Mouse (Mus musculus): ENCODE results near the gene Tfb2m. TPM values are rescaled to one million over a fixed set of nuclear protein-coding genes. Genes with fewer than 3 reads are reported as not detected.
A peak's percentile ranks its signal among the peaks of the same experiment; 100 is the strongest.

The Tfb2m gene
- polyA plus RNA-seq, 1 experiment from 2014 or later, result 17.3 TPM

- H3K27ac ChIP-seq, result no peak overlapping the region
- H3K27me3 ChIP-seq, result no peaks in the 10 kb centered on the region
- H3K4me3 ChIP-seq (replicated peaks), result no peak overlapping the region
- peaks cover 43% of the 10 kb centered on the region for H3K4me1 ChIP-seq (replicated peaks)
- no peak for ATAC-seq (ENCODE audit: low read depth)
- H3K9me3 ChIP-seq (replicated peaks), result no peaks in the 10 kb centered on the region
- DNase-seq, result no peak
- WGBS (ENCODE audit: insufficient replicate concordance), result 72% methylated on average over 3 of the region's 3 CpGs
- no peaks in the 10 kb centered on the region for H3K36me3 ChIP-seq
- no peak overlapping the region for H3K9ac ChIP-seq
- no peak overlapping the region for H3K4me2 ChIP-seq
Observed at GRCm38 (mm10) chr1:179556921-179557320, 10.9 kb upstream of the Tfb2m start.

GRCm38 (mm10) chr1:179553949-179554347 is 7.9 kb upstream of the Tfb2m start:
- H3K4me3 ChIP-seq (replicated peaks), result no peak overlapping the region
- 0 out of 2 replicates have a peak overlapping the region, but pooled peaks have one; percentile 8 for H3K9ac ChIP-seq
- H3K27ac ChIP-seq, result peak overlapping the region; percentile 89
- H3K9me3 ChIP-seq (replicated peaks), result no peaks in the 10 kb centered on the region
- WGBS (ENCODE audit: insufficient replicate concordance), result 52% methylated on average over 4 of the region's 4 CpGs
- peaks cover 59% of the 10 kb centered on the region for H3K4me1 ChIP-seq (replicated peaks)
- H3K27me3 ChIP-seq, result no peaks in the 10 kb centered on the region
- H3K36me3 ChIP-seq, result peaks cover 11% of the 10 kb centered on the region
- ATAC-seq (ENCODE audit: low read depth), result no peak
- H3K4me2 ChIP-seq, result no peak overlapping the region
- no peak for DNase-seq

GRCm38 (mm10) chr1:179553197-179553948 is 7.3 kb upstream of the Tfb2m start:
- Histone ChIP-seq H3K27ac (peak overlapping the region; percentile 89), H3K9me3 (replicated peaks) (no peaks in the 10 kb centered on the region), H3K4me3 (replicated peaks) (no peak overlapping the region), H3K36me3 (peaks cover 12% of the 10 kb centered on the region), H3K27me3 (no peaks in the 10 kb centered on the region), H3K4me2 (peak overlapping the region; percentile 55), H3K4me1 (replicated peaks) (peaks cover 63% of the 10 kb centered on the region), H3K9ac (0 out of 2 replicates have a peak overlapping the region, but pooled peaks have one; percentile 8)
- WGBS (ENCODE audit: insufficient replicate concordance), result 59% methylated on average over 5 of the region's 5 CpGs
- ATAC-seq (ENCODE audit: low read depth) (no peak), DNase-seq (no peak)

- Histone ChIP-seq H3K4me2 (peak overlapping the region; percentile 55), H3K36me3 (peaks cover 12% of the 10 kb centered on the region), H3K27me3 (no peaks in the 10 kb centered on the region), H3K9me3 (replicated peaks) (no peaks in the 10 kb centered on the region), H3K9ac (peak overlapping the region; percentile 64), H3K27ac (peak overlapping the region; percentile 89), H3K4me1 (replicated peaks) (peaks cover 70% of the 10 kb centered on the region), H3K4me3 (replicated peaks) (0 out of 2 replicates have a peak overlapping the region, but pooled peaks have one; percentile 14)
- DNase-seq (no peak), ATAC-seq (ENCODE audit: low read depth) (peak; percentile 62)
- WGBS (ENCODE audit: insufficient replicate concordance), result 58% methylated on average over 7 of the region's 7 CpGs
Observed at GRCm38 (mm10) chr1:179552751-179553150, 6.7 kb upstream of the Tfb2m start.

GRCm38 (mm10) chr1:179551921-179552320 is 5.9 kb upstream of the Tfb2m start:
- Histone ChIP-seq H3K4me3 (replicated peaks) (0 out of 2 replicates have a peak overlapping the region, but pooled peaks have one; percentile 23), H3K9me3 (replicated peaks) (no peaks in the 10 kb centered on the region), H3K27me3 (no peaks in the 10 kb centered on the region), H3K4me2 (peak overlapping the region; percentile 55), H3K27ac (peak overlapping the region; percentile 89), H3K4me1 (replicated peaks) (peaks cover 74% of the 10 kb centered on the region), H3K9ac (peak overlapping the region; percentile 64), H3K36me3 (peaks cover 12% of the 10 kb centered on the region)
- WGBS (ENCODE audit: insufficient replicate concordance), result 58% methylated on average over 4 of the region's 4 CpGs
- DNase-seq, result no peak
- ATAC-seq (ENCODE audit: low read depth), result no peak

- Histone ChIP-seq H3K27me3 (no peaks in the 10 kb centered on the region), H3K9me3 (replicated peaks) (no peaks in the 10 kb centered on the region), H3K9ac (peak overlapping the region; percentile 64), H3K4me1 (replicated peaks) (peaks cover 70% of the 10 kb centered on the region), H3K4me2 (peak overlapping the region; percentile 55), H3K4me3 (replicated peaks) (0 out of 2 replicates have a peak overlapping the region, but pooled peaks have one; percentile 23), H3K27ac (peak overlapping the region; percentile 89), H3K36me3 (peaks cover 12% of the 10 kb centered on the region)
- WGBS (ENCODE audit: insufficient replicate concordance), result 21% methylated on average over 3 of the region's 3 CpGs
- DNase-seq (peak; percentile 63), ATAC-seq (ENCODE audit: low read depth) (peak; percentile 81)
Observed at GRCm38 (mm10) chr1:179551336-179551735, 5.3 kb upstream of the Tfb2m start.

GRCm38 (mm10) chr1:179548996-179549752 is 3.1 kb upstream of the Tfb2m start:
- no peak for ATAC-seq (ENCODE audit: low read depth)
- H3K4me3 ChIP-seq (replicated peaks), result peak overlapping the region; percentile 16; the same call in 1 of the 2 replicates
- H3K4me1 ChIP-seq (replicated peaks), result peaks cover 82% of the 10 kb centered on the region
- peak overlapping the region; percentile 82 for H3K27ac ChIP-seq
- H3K27me3 ChIP-seq, result no peaks in the 10 kb centered on the region
- peak overlapping the region; percentile 30 for H3K4me2 ChIP-seq
- DNase-seq, result no peak
- 83% methylated on average over 5 of the region's 5 CpGs for WGBS (ENCODE audit: insufficient replicate concordance)
- peak overlapping the region; percentile 52; the same call in 1 of the 2 replicates for H3K9ac ChIP-seq
- no peaks in the 10 kb centered on the region for H3K9me3 ChIP-seq (replicated peaks)
- peaks cover 12% of the 10 kb centered on the region for H3K36me3 ChIP-seq

- no peak for ATAC-seq (ENCODE audit: low read depth)
- Histone ChIP-seq H3K9me3 (replicated peaks) (no peaks in the 10 kb centered on the region), H3K27ac (peak overlapping the region; percentile 96), H3K9ac (peak overlapping the region; percentile 92), H3K36me3 (peaks cover 12% of the 10 kb centered on the region), H3K4me2 (peak overlapping the region; percentile 75), H3K4me1 (replicated peaks) (peaks cover 73% of the 10 kb centered on the region), H3K4me3 (replicated peaks) (peak overlapping the region; percentile 88), H3K27me3 (no peaks in the 10 kb centered on the region)
- DNase-seq, result no peak
- WGBS (ENCODE audit: insufficient replicate concordance), result 79% methylated on average over 11 of the region's 11 CpGs
Observed at GRCm38 (mm10) chr1:179548220-179548619, 2.2 kb upstream of the Tfb2m start.

GRCm38 (mm10) chr1:179547176-179547575 is 1.1 kb upstream of the Tfb2m start:
- peaks cover 14% of the 10 kb centered on the region for H3K36me3 ChIP-seq
- peak overlapping the region; percentile 88 for H3K4me3 ChIP-seq (replicated peaks)
- H3K27me3 ChIP-seq, result no peaks in the 10 kb centered on the region
- peak overlapping the region; percentile 92 for H3K9ac ChIP-seq
- H3K4me1 ChIP-seq (replicated peaks), result peaks cover 63% of the 10 kb centered on the region
- DNase-seq (no peak), ATAC-seq (ENCODE audit: low read depth) (no peak)
- no peaks in the 10 kb centered on the region for H3K9me3 ChIP-seq (replicated peaks)
- WGBS (ENCODE audit: insufficient replicate concordance), result 17% methylated on average over 5 of the region's 5 CpGs
- H3K27ac ChIP-seq, result peak overlapping the region; percentile 96
- H3K4me2 ChIP-seq, result peak overlapping the region; percentile 75

GRCm38 (mm10) chr1:179546551-179546917 is 467 bp upstream of the Tfb2m start:
- H3K36me3 ChIP-seq, result peaks cover 14% of the 10 kb centered on the region
- ATAC-seq (ENCODE audit: low read depth), result peak; percentile 77
- no peak for DNase-seq

GRCm38 (mm10) chr1:179541502-179541901 is 4.6 kb downstream of the Tfb2m start:
- Histone ChIP-seq H3K27ac (no peak overlapping the region), H3K36me3 (peaks cover 36% of the 10 kb centered on the region), H3K4me1 (replicated peaks) (peaks cover 18% of the 10 kb centered on the region), H3K27me3 (no peaks in the 10 kb centered on the region), H3K9ac (no peak overlapping the region), H3K4me2 (no peak overlapping the region), H3K4me3 (replicated peaks) (no peak overlapping the region), H3K9me3 (replicated peaks) (no peaks in the 10 kb centered on the region)
- no peak for DNase-seq
- no peak for ATAC-seq (ENCODE audit: low read depth)
- 55% methylated on average over 3 of the region's 3 CpGs for WGBS (ENCODE audit: insufficient replicate concordance)

More at GRCm38 (mm10) chr1:179546551-179546917, 467 bp upstream of the Tfb2m start:
- Histone ChIP-seq H3K27ac (peak overlapping the region; percentile 96), H3K9me3 (replicated peaks) (no peaks in the 10 kb centered on the region), H3K9ac (peak overlapping the region; percentile 92), H3K4me1 (replicated peaks) (peaks cover 56% of the 10 kb centered on the region), H3K4me3 (replicated peaks) (peak overlapping the region; percentile 88), H3K4me2 (peak overlapping the region; percentile 75), H3K27me3 (no peaks in the 10 kb centered on the region)
- WGBS (ENCODE audit: insufficient replicate concordance), result under 1% methylated on average over 44 of the region's 44 CpGs

Data from liver, embryonic 13.5 days (tissue).